Mouse (Mus musculus) liver, embryonic 15.5 days (tissue): ENCODE measurements around the gene Lrrc8d. TPM values are rescaled to one million over a fixed set of nuclear protein-coding genes. Genes with fewer than 3 reads are reported as not detected.

ENCODE experiments used
- ATAC-seq: fragments of 200-750 bp; cut with Nextera tagmentation; 2 replicates; pipeline ENCODE4 v1.8.0; 2017; ENCODE audit warnings: moderate number of reproducible peaks, mild to moderate bottlenecking, moderate library complexity; ENCODE audit not compliant: insufficient read depth
- H3K27ac ChIP-seq: fragments of 300-500 bp; sonication (generic); replicated peaks from 2 replicates; pipeline ENCODE4 v1.5.1; 2015; ENCODE audit warnings: mild to moderate bottlenecking, inconsistent platforms
- H3K27me3 ChIP-seq: fragments of 300-500 bp; sonication (generic); 2 replicates; pipeline ENCODE4 v1.6.1; 2015; ENCODE audit warnings: mild to moderate bottlenecking, inconsistent platforms
- H3K36me3 ChIP-seq: fragments of 300-500 bp; sonication (generic); replicated peaks from 2 replicates; pipeline ENCODE4 v1.6.1; 2015; ENCODE audit warnings: moderate library complexity, mild to moderate bottlenecking, inconsistent platforms
- H3K4me1 ChIP-seq: fragments of 300-500 bp; sonication (generic); replicated peaks from 2 replicates; pipeline ENCODE4 v1.6.1; 2015; ENCODE audit warnings: inconsistent platforms
- H3K4me2 ChIP-seq: fragments of 300-500 bp; sonication (generic); 2 replicates; pipeline ENCODE4 v1.6.1; 2015; ENCODE audit warnings: moderate library complexity, mild to moderate bottlenecking, inconsistent platforms
- H3K4me3 ChIP-seq: fragments of 300-500 bp; sonication (generic); replicated peaks from 2 replicates; pipeline ENCODE4 v1.5.1; 2015; ENCODE audit warnings: mild to moderate bottlenecking, inconsistent platforms
- H3K9ac ChIP-seq: fragments of 300-500 bp; sonication (generic); 2 replicates; pipeline ENCODE4 v1.6.1; 2015; ENCODE audit warnings: moderate library complexity, mild to moderate bottlenecking, inconsistent platforms
- H3K9me3 ChIP-seq: fragments of 300-500 bp; sonication (generic); replicated peaks from 2 replicates; pipeline ENCODE4 v1.6.1; 2016; ENCODE audit warnings: inconsistent platforms
- WGBS: fragments of 180-500 bp; shearing (Covaris S2); methylation state at CpG from one replicate; pipeline ENCODE4 v1.1.7; 2015; ENCODE audit warnings: mixed read lengths; ENCODE audit not compliant: insufficient replicate concordance; 5-methylcytosine and 5-hydroxymethylcytosine counted together
- polyA plus RNA-seq: library from polyadenylated mRNA; unstranded; fragments of >200 nt; fragmentation: Nextera tagmentation; extraction: Ambion mirVana; gene quantifications from 2 replicates; pipeline ENCODE4 v1.2.1, GENCODE M21; 2015

Lrrc8d gene
- polyA plus RNA-seq, 1 experiment from 2014 or later = 8.1 TPM

DNA sequence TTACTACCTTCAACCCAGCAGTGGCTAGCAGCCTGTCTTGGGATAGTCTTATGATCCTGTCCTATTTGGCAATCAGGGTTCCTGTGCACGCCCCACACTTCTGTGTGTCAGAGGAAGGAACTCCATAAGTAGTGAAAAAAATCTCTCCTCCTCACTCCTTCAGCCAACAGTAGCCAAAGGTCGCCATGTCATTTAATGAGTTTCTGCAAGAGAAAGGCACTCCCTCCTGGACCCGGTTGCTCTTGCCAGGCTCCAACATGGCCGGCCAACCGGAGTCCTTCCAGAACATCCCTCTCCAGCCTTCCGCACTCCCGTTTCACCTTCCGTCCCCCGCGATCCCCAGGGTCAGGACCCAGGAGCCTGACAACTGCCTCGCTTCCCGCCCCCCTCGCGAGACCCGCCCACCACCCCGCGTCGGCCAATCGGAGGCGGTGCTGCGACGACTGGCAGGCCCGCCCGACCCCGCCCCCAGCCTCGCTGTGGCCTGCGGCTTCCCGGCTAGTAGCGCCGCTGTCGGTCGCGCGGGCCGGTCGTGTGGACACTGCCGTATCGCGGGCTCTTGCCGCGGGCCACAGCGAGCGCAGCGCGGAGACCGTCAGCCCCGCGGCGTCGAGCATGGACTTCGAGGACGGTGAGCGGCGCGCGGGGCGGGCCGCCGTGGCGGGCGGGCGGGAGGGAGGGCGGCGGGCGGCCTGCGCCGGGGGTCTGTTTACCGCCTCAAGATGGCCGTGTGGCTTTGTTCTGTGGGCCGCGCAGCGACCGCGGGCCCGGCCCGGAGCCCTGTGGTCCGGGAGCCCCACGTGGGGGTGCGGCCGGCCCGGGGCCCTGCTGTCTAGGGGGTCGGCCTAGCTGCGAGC is 176.5 kb downstream of the Lrrc8d start, which contains the start of gene Zfp326:
Gene Zfp326, plus strand, starts transcription at position 498 of the 857 bp plus-strand sequence.
- Histone ChIP-seq H3K4me3 (peak within 1 kb of the TSS; percentile 83), H3K9me3 (no peaks in the 10 kb centered on the region), H3K9ac (peak within 1 kb of the TSS; percentile 91), H3K4me1 (peaks cover 50% of the 10 kb centered on the region), H3K4me2 (peak within 1 kb of the TSS; percentile 99), H3K36me3 (no peaks in the 10 kb centered on the region), H3K27me3 (peaks cover 12% of the 10 kb centered on the region), H3K27ac (peak within 1 kb of the TSS; percentile 67)
- ATAC-seq = peak; percentile 91
- under 1% methylated on average over 71 of the region's 83 CpGs for WGBS

DNA sequence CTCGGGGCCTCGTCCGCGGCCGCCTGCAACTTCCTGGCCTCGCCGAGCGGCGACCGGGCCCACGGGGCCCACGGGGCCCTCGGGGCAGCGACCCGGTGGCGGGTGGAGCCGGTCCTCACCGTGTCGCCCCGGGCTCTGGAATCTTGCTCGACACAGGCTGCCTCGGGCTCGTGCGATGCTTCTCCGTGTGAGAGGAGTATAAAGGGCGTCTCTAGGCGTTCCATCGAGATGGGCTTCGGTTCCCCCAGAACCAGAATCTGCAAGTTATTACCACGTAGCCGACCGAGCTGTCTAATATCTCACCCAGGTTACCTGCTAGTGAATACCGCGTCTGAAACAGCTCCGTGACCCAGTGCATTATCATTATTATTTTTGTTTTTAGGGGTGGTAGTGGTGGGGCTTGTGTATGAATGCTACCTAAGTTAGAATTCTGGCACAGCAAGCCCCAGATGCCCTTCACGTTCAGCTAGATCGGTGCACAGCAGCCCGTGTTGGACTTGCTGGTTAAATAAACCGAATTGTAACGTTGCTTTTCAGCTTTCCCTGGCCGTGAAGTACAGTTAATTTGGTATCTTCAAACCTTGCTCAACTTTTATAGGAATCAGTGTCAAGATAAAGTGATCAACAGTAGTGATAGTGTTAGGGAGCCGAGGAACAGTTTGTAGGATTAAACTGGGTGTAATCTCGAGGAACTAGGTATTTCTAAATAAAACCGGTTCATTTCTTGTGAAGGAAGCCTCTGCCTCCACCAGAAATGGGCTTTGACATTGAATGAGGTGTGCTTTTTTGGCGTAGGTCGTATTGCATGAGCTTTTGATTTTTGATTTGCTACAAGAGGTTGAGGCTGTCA is 177.4 kb downstream of the Lrrc8d start:
- peak overlapping the region; percentile 99 for H3K4me2 ChIP-seq
- H3K4me3 ChIP-seq = peak overlapping the region; percentile 83
- peak overlapping the region; percentile 67 for H3K27ac ChIP-seq
- no peaks in the 10 kb centered on the region for H3K9me3 ChIP-seq
- peak overlapping the region; percentile 91 for H3K9ac ChIP-seq
- ATAC-seq = peak; percentile 45
- H3K4me1 ChIP-seq = peaks cover 49% of the 10 kb centered on the region
- no peaks in the 10 kb centered on the region for H3K36me3 ChIP-seq
- WGBS = under 1% methylated on average over 46 of the region's 46 CpGs
- peaks cover 12% of the 10 kb centered on the region for H3K27me3 ChIP-seq

Other genes with a start within 250 kb of the Lrrc8d start
- 15.2 and 15.5 TPM in 2 replicates for gene Lrrc8c, start 180.6 kb upstream of the Lrrc8d start, polyA plus RNA-seq
- 5.5 and 5.6 TPM in 2 replicates for gene Zfp326, start 176.6 kb downstream of the Lrrc8d start, polyA plus RNA-seq